Mouse (Mus musculus) CH12.LX (cell line): Measurements from ENCODE around the gene Cdh13. TPM values are rescaled to one million over a fixed set of nuclear protein-coding genes. Genes with fewer than 3 reads are reported as not detected.

Experiments
- DNase-seq: peaks from one replicate; pipeline ENCODE4 v3.0.0-alpha.2; 2013; ENCODE audit errors: extremely low read depth
- H3K27ac ChIP-seq: 2 replicates; pipeline ENCODE4 v1.5.1; 2012; ENCODE audit warnings: low read depth, mild to moderate bottlenecking, control low read depth, moderate library complexity; ENCODE audit not compliant: insufficient read depth
- H3K27me3 ChIP-seq: replicated peaks from 2 replicates; pipeline ENCODE3; 2012; ENCODE audit warnings: inconsistent platforms
- H3K36me3 ChIP-seq, 2 experiments: replicated peaks in 1 of 2; 2 replicates each; pipeline versions ENCODE3 to v1.6.1; 2012; ENCODE audit warnings: inconsistent platforms in 1 of 2, low read length in 1 of 2, mild to moderate bottlenecking in 1 of 2, mixed read lengths in 1 of 2, moderate library complexity in 1 of 2; ENCODE audit not compliant: control insufficient read depth in 1 of 2, insufficient read depth in 1 of 2
- H3K4me1 ChIP-seq, 2 experiments: 2 replicates each; pipeline ENCODE4 v1.6.1; 2012; ENCODE audit warnings: inconsistent platforms in 1 of 2, moderate library complexity in 1 of 2; ENCODE audit not compliant: insufficient read depth in 2 of 2, control insufficient read depth in 1 of 2
- H3K4me2 ChIP-seq: 2 replicates; pipeline ENCODE4 v1.6.1; 2012; ENCODE audit warnings: low read depth, mild to moderate bottlenecking, control low read depth; ENCODE audit not compliant: poor library complexity, insufficient read depth, severe bottlenecking
- H3K4me3 ChIP-seq, 3 experiments: fragments of 150-350 bp in 1 of 3; sonication (generic) in 1 of 3; replicated peaks in 1 of 3; 2 replicates each; pipeline versions ENCODE3 to v1.5.1; 2011 to 2012; ENCODE audit warnings: low read depth in 2 of 3, low read length in 2 of 3, mild to moderate bottlenecking in 2 of 3, moderate library complexity in 2 of 3, control low read depth in 1 of 3, improper control_type of control experiment in 1 of 3, inconsistent platforms in 1 of 3, mixed read lengths in 1 of 3; ENCODE audit not compliant: poor library complexity in 1 of 3
- H3K79me2 ChIP-seq: replicated peaks from 2 replicates; pipeline ENCODE4 v1.6.1; 2012; ENCODE audit warnings: mild to moderate bottlenecking, moderate library complexity; ENCODE audit not compliant: control insufficient read depth, poor library complexity, insufficient read depth, severe bottlenecking; ENCODE audit errors: extremely low read depth
- H3K9ac ChIP-seq: 2 replicates; pipeline ENCODE4 v1.6.1; 2012; ENCODE audit warnings: low read depth, mild to moderate bottlenecking, control low read depth, moderate library complexity; ENCODE audit not compliant: insufficient read depth
- H3K9me3 ChIP-seq: replicated peaks from 2 replicates; pipeline ENCODE3; 2012; ENCODE audit warnings: low read length, inconsistent platforms, mixed read lengths
- ELF1 ChIP-seq: IDR thresholded peaks from 2 replicates; pipeline ENCODE4 v1.6.1; 2014; ENCODE audit warnings: low read depth, mild to moderate bottlenecking, inconsistent platforms, low read length, improper control_type of control experiment
- EP300 ChIP-seq: IDR thresholded peaks from 2 replicates; pipeline ENCODE4 v1.6.1; 2011; ENCODE audit warnings: low read length, improper control_type of control experiment
- GABPA ChIP-seq: IDR thresholded peaks from 2 replicates; pipeline ENCODE4 v1.6.1; 2012; ENCODE audit warnings: low read depth, low read length, improper control_type of control experiment, inconsistent platforms; ENCODE audit not compliant: insufficient replicate concordance
- HCFC1 ChIP-seq: IDR thresholded peaks from 2 replicates; pipeline ENCODE4 v1.6.1; 2012; ENCODE audit warnings: low read depth, mild to moderate bottlenecking, inconsistent platforms, low read length, improper control_type of control experiment
- JUN ChIP-seq: IDR thresholded peaks from 2 replicates; pipeline ENCODE4 v1.6.1; 2011; ENCODE audit warnings: low read depth, mild to moderate bottlenecking, low read length, improper control_type of control experiment, moderate library complexity; ENCODE audit not compliant: insufficient read depth
- KAT2A ChIP-seq: IDR thresholded peaks from 2 replicates; pipeline ENCODE4 v1.6.1; 2012; ENCODE audit warnings: low read length, improper control_type of control experiment, inconsistent platforms; ENCODE audit not compliant: insufficient replicate concordance
- MAX ChIP-seq: IDR thresholded peaks from 2 replicates; pipeline ENCODE4 v1.6.1; 2011; ENCODE audit warnings: low read length, improper control_type of control experiment
- MAZ ChIP-seq: IDR thresholded peaks from 2 replicates; pipeline ENCODE4 v1.6.1; 2012; ENCODE audit warnings: low read depth, mild to moderate bottlenecking, inconsistent platforms, low read length, improper control_type of control experiment, moderate library complexity
- NELFE ChIP-seq: IDR thresholded peaks from 2 replicates; pipeline ENCODE4 v1.6.1; 2011; ENCODE audit warnings: low read depth, low read length, improper control_type of control experiment
- PAX5 ChIP-seq: IDR thresholded peaks from 2 replicates; pipeline ENCODE4 v1.6.1; 2012; ENCODE audit warnings: low read length, inconsistent platforms, mixed read lengths
- POLR2A ChIP-seq: IDR thresholded peaks from 2 replicates; pipeline ENCODE4 v1.6.1; 2011; ENCODE audit warnings: low read depth, mild to moderate bottlenecking, improper control_type of control experiment, low read length
- RCOR1 ChIP-seq: conservative IDR thresholded peaks from 2 replicates; pipeline ENCODE4 v1.6.1; 2012; ENCODE audit warnings: low read depth, mild to moderate bottlenecking, inconsistent platforms, low read length, improper control_type of control experiment
- TBP ChIP-seq: conservative IDR thresholded peaks from 2 replicates; pipeline ENCODE4 v1.6.1; 2011; ENCODE audit warnings: low read depth, low read length, improper control_type of control experiment
- TCF12 ChIP-seq: IDR thresholded peaks from 2 replicates; pipeline ENCODE4 v1.6.1; 2014; ENCODE audit warnings: low read depth, mild to moderate bottlenecking, inconsistent platforms, low read length, improper control_type of control experiment
- USF1 ChIP-seq: IDR thresholded peaks from 2 replicates; pipeline ENCODE4 v1.6.1; 2014; ENCODE audit warnings: low read depth, mild to moderate bottlenecking, inconsistent platforms, low read length, improper control_type of control experiment
- ZC3H11A ChIP-seq: IDR thresholded peaks from 2 replicates; pipeline ENCODE4 v1.6.1; 2012; ENCODE audit warnings: low read depth, mild to moderate bottlenecking, inconsistent platforms, low read length, improper control_type of control experiment
- ZNF384 ChIP-seq: IDR thresholded peaks from 2 replicates; pipeline ENCODE4 v1.6.1; 2012; ENCODE audit warnings: low read depth, low read length, improper control_type of control experiment, inconsistent platforms
- dilution Hi-C: fragments of 300-500 bp; cut with MboI; formaldehyde crosslinking; loops from 2 replicates; pipeline ENCODE4 v1.14.3; 2020; ENCODE audit warnings: low sequenced_read_pairs; ENCODE audit not compliant: extremely low pct_unique_long_range_greater_than_20kb, extremely low pct_ligation_motif_present
- in situ Hi-C: fragments of 300-500 bp; cut with MboI; formaldehyde crosslinking; loops from 3 replicates; pipeline ENCODE4 v1.14.3; 2019; ENCODE audit warnings: low sequenced_read_pairs, low pct_ligation_motif_present, low pct_unique_long_range_greater_than_20kb, mixed read lengths
- polyA plus RNA-seq: library from polyadenylated mRNA; unstranded; fragments of >175 nt; gene quantifications from 2 replicates; pipeline ENCODE4 v1.2.1, GENCODE M21; 2012; ENCODE audit warnings: low read depth; ENCODE audit not compliant: insufficient read length
- total RNA-seq, 2 experiments: library from RNA; depleted of rRNA; stranded (reverse); fragments of 300-350 nt in 1 of 2; fragments of >200 nt in 1 of 2; gene quantifications; 2 replicates each; pipeline ENCODE4 v1.2.3; 2012 to 2014

Cdh13 gene
- total and polyA plus RNA-seq, 3 experiments: not detected

- dilution Hi-C loops: no loop called here
- no peak for DNase-seq
- Histone ChIP-seq H3K4me3 (no peak overlapping the region), H3K9ac (no peak overlapping the region), H3K79me2 (no peaks in the 10 kb centered on the region), H3K4me2 (no peak overlapping the region), H3K27ac (no peak overlapping the region), H3K36me3 (no peaks in the 10 kb centered on the region), H3K4me1 (no peaks in the 10 kb centered on the region), H3K9me3 (peaks cover 79% of the 10 kb centered on the region), H3K27me3 (no peaks in the 10 kb centered on the region)
- in situ Hi-C loops: no loop called here
- no peak for TF ChIP-seq ZNF384
- no peak for TF ChIP-seq EP300
- TF ChIP-seq NELFE: no peak
- TF ChIP-seq TCF12: no peak
- no peak for TF ChIP-seq ZC3H11A
- TF ChIP-seq JUN: no peak
- TF ChIP-seq MAZ: no peak
- no peak for TF ChIP-seq RCOR1
- TF ChIP-seq TBP: no peak
- no peak for TF ChIP-seq ELF1
- no peak for TF ChIP-seq KAT2A
- no peak for TF ChIP-seq GABPA
- TF ChIP-seq MAX: no peak
Measured at GRCm38 (mm10) chr8:118393909-118394650, 110.5 kb downstream of the Cdh13 start.

- Histone ChIP-seq H3K4me1 (no peaks in the 10 kb centered on the region), H3K9ac (no peak overlapping the region), H3K4me3 (no peak overlapping the region), H3K27ac (no peak overlapping the region), H3K27me3 (no peaks in the 10 kb centered on the region), H3K79me2 (no peaks in the 10 kb centered on the region), H3K4me2 (no peak overlapping the region), H3K36me3 (no peaks in the 10 kb centered on the region)
- dilution Hi-C loops: no loop called here
- TF ChIP-seq PAX5 (no peak), JUN (no peak), MAX (no peak), POLR2A (no peak), HCFC1 (no peak), USF1 (no peak)
- TF ChIP-seq, all 38 proteins: peak for 0
- in situ Hi-C loops: no loop called here
- no peak for DNase-seq
- H3K9me3 ChIP-seq: peaks cover 73% of the 10 kb centered on the region
Measured at GRCm38 (mm10) chr8:118395178-118395577, 111.6 kb downstream of the Cdh13 start.
